Mouse (Mus musculus) bone marrow macrophage, adult 2 months (primary cell): ENCODE measurements around the gene Dstyk.

ENCODE experiments used
- CTCF ChIP-seq: IDR thresholded peaks from 2 replicates; pipeline ENCODE4 v1.5.1; 2012; ENCODE audit warnings: low read depth, mild to moderate bottlenecking, low read length, moderate library complexity
- POLR2A ChIP-seq: IDR thresholded peaks from 2 replicates; pipeline ENCODE4 v1.6.1; 2012; ENCODE audit warnings: mild to moderate bottlenecking, low read depth, low read length, borderline replicate concordance

GRCm38 (mm10) chr1:132392872-132393271, 24.5 kb upstream of the Dstyk start:
- no peak for TF ChIP-seq POLR2A
- TF ChIP-seq CTCF, result no peak
